22 mouse cellular contexts compared by ENCODE assay signal in the genomic region with DNA sequence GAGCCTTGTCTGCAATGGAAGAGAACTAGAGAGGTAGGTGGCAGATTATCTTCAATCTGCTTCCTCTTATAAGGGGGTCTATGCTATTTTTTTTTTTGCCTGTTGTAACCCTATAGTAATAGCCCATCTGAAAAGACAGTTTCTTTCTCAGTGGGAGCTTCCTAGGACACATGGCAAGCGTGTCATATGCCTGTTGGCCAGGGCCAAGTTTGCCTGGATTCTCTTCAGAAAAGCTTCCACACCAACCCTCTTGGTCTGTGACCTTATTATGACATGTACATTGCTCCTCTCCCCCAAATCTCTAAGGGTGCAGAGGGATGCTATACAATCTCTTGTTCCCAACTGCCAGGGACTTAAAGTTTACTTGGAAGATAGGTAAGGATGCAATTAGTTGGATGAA.
A peak's percentile ranks its signal among the peaks of the same experiment; 100 is the strongest.
DNase-seq lines count a peak whose midpoint lies in the region; ATAC-seq lines count a peak whose summit lies in the region.
"Had no signal": no experiment of that assay in that cellular context is flagged by ENCODE, and none has a peak within 500 bp of the region (broad histone marks: within the 10 kb centered on the region; RNA-seq: fewer than 3 reads in every experiment).

No protein-coding gene starts in this region.

- peak; percentile 12 for DNase-seq in cerebellum, adult 11-12 months
- DNase-seq in cerebellum, postnatal 4 days (ENCODE audit: low spot score in 2 of 2), result no peak
- DNase-seq in cerebellum, adult 8-10 months, result peak; percentile 3
- peak; percentile 22 to 65 for DNase-seq in cerebellum, postnatal 14 days
- no peak for DNase-seq in embryo, embryonic 10.5 days (ENCODE audit: low spot score)
- DNase-seq in heart, adult 11 months, result no peak
- DNase-seq: adrenal gland, postnatal 10 days; adrenal gland, postnatal 36 days; B cell, adult 2 months; embryo, embryonic 11 days; gastrocnemius, postnatal 10 days; heart, adult 18-20 months; heart, postnatal 10 days; heart, postnatal 36 days; kidney, adult 11 months; kidney, adult 8-10 months had no signal

- no peak for ATAC-seq in erythroid progenitor cell, adult 5-6 weeks (replicated peaks; ENCODE audit: low FRiP score, poor library complexity, severe bottlenecking)
- ATAC-seq: forebrain, embryonic 13.5 days; forebrain, embryonic 16.5 days; hindbrain, embryonic 16.5 days; intestine, embryonic 15.5 days; Patski had no signal

Comparison
In these comparisons a context has a peak if more than half of its experiments do, and no peak if none do; other contexts are left out.
1. DNase-seq: peak in cerebellum, adult 11-12 months (single experiment), cerebellum, adult 8-10 months (single experiment) and cerebellum, postnatal 14 days (2 of 2); none in cerebellum, postnatal 4 days (0 of 2), embryo, embryonic 10.5 days (single experiment) and heart, adult 11 months (single experiment).